Mouse (Mus musculus): Measurements from ENCODE around the gene P2rx1. TPM values are rescaled to one million over a fixed set of nuclear protein-coding genes. Genes with fewer than 3 reads are reported as not detected.
A peak's percentile ranks its signal among the peaks of the same experiment; 100 is the strongest.

P2rx1 gene
- polyA plus RNA-seq, 1 experiment from 2014 or later: 1.3 TPM

DNA sequence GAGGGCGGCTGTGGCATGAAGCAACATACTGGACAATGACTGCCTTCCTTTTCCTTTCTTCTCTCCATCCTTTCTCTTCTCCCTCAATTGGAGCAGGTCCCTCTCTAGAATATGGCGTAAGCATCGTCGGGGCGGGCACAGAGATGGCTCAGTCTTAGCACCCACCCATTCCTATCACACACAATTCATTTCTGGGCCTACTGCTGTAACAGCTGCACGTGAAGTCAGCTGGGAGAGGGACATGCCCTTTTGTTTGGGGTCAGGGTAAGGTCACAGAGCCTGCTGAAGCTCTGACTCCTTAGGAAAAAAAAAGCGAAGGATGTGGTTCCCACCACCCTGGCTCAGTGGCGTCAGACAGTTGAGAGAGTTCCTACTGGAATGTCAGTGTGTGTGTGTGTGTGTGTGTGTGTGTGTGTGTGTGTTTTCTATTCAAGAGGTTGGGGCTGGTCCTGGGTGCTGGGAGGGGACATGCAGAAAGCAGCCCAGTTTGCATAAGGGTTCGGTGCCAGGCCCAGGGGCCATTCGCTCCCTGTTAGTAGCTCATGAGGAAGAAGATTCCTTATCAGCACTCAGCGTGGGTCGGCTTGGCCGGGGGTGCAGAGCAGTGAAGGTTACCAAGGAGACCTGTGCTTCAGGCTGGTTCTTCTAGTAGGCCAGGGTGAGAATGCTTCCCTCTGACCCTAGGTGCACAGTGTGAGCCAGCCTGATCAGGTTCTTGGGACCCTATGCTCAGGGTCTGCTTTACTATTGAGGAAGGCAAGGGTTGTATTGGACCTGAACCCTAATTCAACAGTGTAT is 1.2 kb upstream of the P2rx1 start:
- H3K4me2 ChIP-seq: no peak overlapping the region
- no peak overlapping the region for H3K4me3 ChIP-seq (ENCODE audit: low read depth, low read length)
- H3K9me3 ChIP-seq (ENCODE audit: control insufficient read depth, low read length): no peaks in the 10 kb centered on the region
- H3K4me1 ChIP-seq (ENCODE audit: control insufficient read depth, insufficient read depth, low read length): no peaks in the 10 kb centered on the region
- H3K36me3 ChIP-seq (ENCODE audit: control insufficient read depth, insufficient read depth, low read length): no peaks in the 10 kb centered on the region
- H3K9ac ChIP-seq (ENCODE audit: low read length): no peak overlapping the region
- no peaks in the 10 kb centered on the region for H3K27me3 ChIP-seq (ENCODE audit: control insufficient read depth, insufficient read depth, low read length)
- 75% methylated on average over 13 of the region's 13 CpGs for WGBS
- DNase-seq (ENCODE audit: low spot score, missing footprints) (no peak), ATAC-seq (ENCODE audit: low FRiP score) (no peak)
- no peak overlapping the region for H3K27ac ChIP-seq (ENCODE audit: low read depth, low read length)

- no peak overlapping the region for H3K9ac ChIP-seq (ENCODE audit: low read length)
- H3K4me2 ChIP-seq: no peak overlapping the region
- 17% methylated on average over 6 of the region's 6 CpGs for WGBS
- H3K4me1 ChIP-seq (ENCODE audit: control insufficient read depth, insufficient read depth, low read length): no peaks in the 10 kb centered on the region
- ATAC-seq (ENCODE audit: low FRiP score) (no peak), DNase-seq (ENCODE audit: low spot score, missing footprints) (no peak)
- no peak overlapping the region for H3K27ac ChIP-seq (ENCODE audit: low read depth, low read length)
- no peaks in the 10 kb centered on the region for H3K27me3 ChIP-seq (ENCODE audit: control insufficient read depth, insufficient read depth, low read length)
- no peaks in the 10 kb centered on the region for H3K9me3 ChIP-seq (ENCODE audit: control insufficient read depth, low read length)
- H3K4me3 ChIP-seq (ENCODE audit: low read depth, low read length): no peak overlapping the region
- no peaks in the 10 kb centered on the region for H3K36me3 ChIP-seq (ENCODE audit: control insufficient read depth, insufficient read depth, low read length)
Measured at GRCm38 (mm10) chr11:73001029-73001428, 2.1 kb downstream of the P2rx1 start.

- H3K9ac ChIP-seq (ENCODE audit: low read length): no peak overlapping the region
Measured at GRCm38 (mm10) chr11:73006377-73006776, 7.5 kb downstream of the P2rx1 start.

GRCm38 (mm10) chr11:73007113-73007512 is 8.2 kb downstream of the P2rx1 start:
- Histone ChIP-seq H3K9me3 (ENCODE audit: control insufficient read depth, low read length) (no peaks in the 10 kb centered on the region), H3K4me2 (no peak overlapping the region), H3K36me3 (ENCODE audit: control insufficient read depth, insufficient read depth, low read length) (no peaks in the 10 kb centered on the region), H3K4me3 (ENCODE audit: low read depth, low read length) (no peak overlapping the region), H3K27ac (ENCODE audit: low read depth, low read length) (no peak overlapping the region), H3K27me3 (ENCODE audit: control insufficient read depth, insufficient read depth, low read length) (no peaks in the 10 kb centered on the region), H3K4me1 (ENCODE audit: control insufficient read depth, insufficient read depth, low read length) (no peaks in the 10 kb centered on the region), H3K9ac (ENCODE audit: low read length) (no peak overlapping the region)
- DNase-seq (ENCODE audit: low spot score, missing footprints) (peak; percentile 33), ATAC-seq (ENCODE audit: low FRiP score) (no peak)
- 93% methylated on average over 3 of the region's 3 CpGs for WGBS

More at GRCm38 (mm10) chr11:73006377-73006776, 7.5 kb downstream of the P2rx1 start:
- ATAC-seq (ENCODE audit: low FRiP score): peak; percentile 79
- no peaks in the 10 kb centered on the region for H3K27me3 ChIP-seq (ENCODE audit: control insufficient read depth, insufficient read depth, low read length)
- DNase-seq (ENCODE audit: low spot score, missing footprints): peak; percentile 92
- H3K4me1 ChIP-seq (ENCODE audit: control insufficient read depth, insufficient read depth, low read length): no peaks in the 10 kb centered on the region
- H3K27ac ChIP-seq (ENCODE audit: low read depth, low read length): no peak overlapping the region
- no peaks in the 10 kb centered on the region for H3K36me3 ChIP-seq (ENCODE audit: control insufficient read depth, insufficient read depth, low read length)
- no peak overlapping the region for H3K4me2 ChIP-seq
- WGBS: 2% methylated on average over 2 of the region's 2 CpGs
- no peak overlapping the region for H3K4me3 ChIP-seq (ENCODE audit: low read depth, low read length)
- H3K9me3 ChIP-seq (ENCODE audit: control insufficient read depth, low read length): no peaks in the 10 kb centered on the region

GRCm38 (mm10) chr11:73007698-73008481 is 9.0 kb downstream of the P2rx1 start:
- no peak for ATAC-seq (ENCODE audit: low FRiP score)
- no peak overlapping the region for H3K4me2 ChIP-seq
- WGBS: 70% methylated on average over 11 of the region's 11 CpGs

GRCm38 (mm10) chr11:73008826-73009225 is 9.9 kb downstream of the P2rx1 start:
- DNase-seq (ENCODE audit: low spot score, missing footprints) (no peak), ATAC-seq (ENCODE audit: low FRiP score) (no peak)
- H3K4me2 ChIP-seq: no peak overlapping the region
- H3K36me3 ChIP-seq (ENCODE audit: control insufficient read depth, insufficient read depth, low read length): no peaks in the 10 kb centered on the region
- H3K9me3 ChIP-seq (ENCODE audit: control insufficient read depth, low read length): no peaks in the 10 kb centered on the region
- H3K27ac ChIP-seq (ENCODE audit: low read depth, low read length): no peak overlapping the region
- no peak overlapping the region for H3K4me3 ChIP-seq (ENCODE audit: low read depth, low read length)
- 74% methylated on average over 2 of the region's 2 CpGs for WGBS
- H3K27me3 ChIP-seq (ENCODE audit: control insufficient read depth, insufficient read depth, low read length): no peaks in the 10 kb centered on the region
- no peaks in the 10 kb centered on the region for H3K4me1 ChIP-seq (ENCODE audit: control insufficient read depth, insufficient read depth, low read length)
- no peak overlapping the region for H3K9ac ChIP-seq (ENCODE audit: low read length)

More at GRCm38 (mm10) chr11:73007698-73008481, 9.0 kb downstream of the P2rx1 start:
- Histone ChIP-seq H3K4me3 (ENCODE audit: low read depth, low read length) (no peak overlapping the region), H3K27me3 (ENCODE audit: control insufficient read depth, insufficient read depth, low read length) (no peaks in the 10 kb centered on the region), H3K9me3 (ENCODE audit: control insufficient read depth, low read length) (no peaks in the 10 kb centered on the region), H3K9ac (ENCODE audit: low read length) (no peak overlapping the region), H3K4me1 (ENCODE audit: control insufficient read depth, insufficient read depth, low read length) (no peaks in the 10 kb centered on the region), H3K27ac (ENCODE audit: low read depth, low read length) (no peak overlapping the region), H3K36me3 (ENCODE audit: control insufficient read depth, insufficient read depth, low read length) (no peaks in the 10 kb centered on the region)
- DNase-seq (ENCODE audit: low spot score, missing footprints): peak; percentile 62

DNA sequence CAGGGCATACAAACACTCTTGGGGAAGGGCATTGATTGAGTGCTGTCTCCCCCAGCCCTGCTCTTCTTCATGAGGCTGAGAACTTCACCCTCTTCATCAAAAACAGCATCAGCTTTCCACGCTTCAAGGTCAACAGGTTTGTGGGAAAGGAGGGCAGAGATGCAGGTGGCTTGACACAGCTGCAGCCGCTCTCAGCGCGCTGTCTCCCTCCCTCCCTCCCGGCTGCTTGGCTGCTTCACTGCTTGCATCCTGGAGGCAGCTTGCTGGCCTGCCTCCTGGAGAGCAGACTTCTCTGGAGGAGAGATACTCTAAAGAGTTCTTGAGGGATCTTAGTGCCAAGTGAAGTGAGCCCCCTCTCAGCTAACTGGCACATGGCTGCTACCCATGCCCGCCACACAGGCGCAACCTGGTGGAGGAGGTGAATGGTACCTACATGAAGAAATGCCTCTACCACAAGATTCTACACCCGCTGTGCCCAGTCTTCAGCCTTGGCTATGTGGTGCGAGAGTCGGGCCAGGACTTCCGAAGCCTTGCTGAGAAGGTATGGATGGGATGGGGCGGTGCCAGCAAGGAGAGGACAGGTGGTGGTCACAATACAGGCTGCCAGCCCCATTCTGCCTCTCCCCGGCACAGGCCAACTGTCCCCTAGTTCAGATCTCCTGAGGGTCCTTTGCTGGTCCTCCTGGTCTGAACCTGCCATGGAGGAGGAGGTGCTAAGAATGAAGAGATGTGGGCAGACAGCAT is 10.8 kb downstream of the P2rx1 start:
- H3K9ac ChIP-seq (ENCODE audit: low read length): no peak overlapping the region
- no peak overlapping the region for H3K27ac ChIP-seq (ENCODE audit: low read depth, low read length)
- ATAC-seq (ENCODE audit: low FRiP score): no peak
- no peak overlapping the region for H3K4me2 ChIP-seq
- DNase-seq (ENCODE audit: low spot score, missing footprints): no peak
- WGBS: 58% methylated on average over 13 of the region's 13 CpGs
- no peaks in the 10 kb centered on the region for H3K36me3 ChIP-seq (ENCODE audit: control insufficient read depth, insufficient read depth, low read length)
- H3K27me3 ChIP-seq (ENCODE audit: control insufficient read depth, insufficient read depth, low read length): no peaks in the 10 kb centered on the region
- no peaks in the 10 kb centered on the region for H3K9me3 ChIP-seq (ENCODE audit: control insufficient read depth, low read length)
- no peak overlapping the region for H3K4me3 ChIP-seq (ENCODE audit: low read depth, low read length)
- no peaks in the 10 kb centered on the region for H3K4me1 ChIP-seq (ENCODE audit: control insufficient read depth, insufficient read depth, low read length)

DNA sequence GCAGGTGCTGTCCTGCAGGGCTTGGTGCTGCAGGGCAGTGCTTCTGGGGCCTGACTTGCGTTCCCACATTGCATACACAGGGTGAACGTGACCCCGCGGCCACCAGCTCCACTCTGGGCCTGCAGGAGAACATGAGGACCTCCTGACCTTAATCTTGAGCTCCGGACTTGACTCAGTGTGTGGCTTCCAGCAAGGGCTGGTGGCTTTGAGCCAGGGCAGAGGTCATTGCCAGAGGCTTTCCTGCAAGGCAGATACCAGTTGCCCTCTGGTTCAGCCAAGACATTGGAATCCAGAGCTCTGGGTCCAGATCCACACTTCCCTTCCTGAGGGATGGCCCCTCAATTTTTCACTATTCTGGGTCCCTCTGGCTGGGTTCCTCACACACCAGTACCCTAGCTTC is 15.1 kb downstream of the P2rx1 start:
- Histone ChIP-seq H3K36me3 (ENCODE audit: control insufficient read depth, insufficient read depth, low read length) (no peaks in the 10 kb centered on the region), H3K27ac (ENCODE audit: low read depth, low read length) (no peak overlapping the region), H3K4me2 (no peak overlapping the region), H3K9ac (ENCODE audit: low read length) (no peak overlapping the region), H3K4me3 (ENCODE audit: low read depth, low read length) (no peak overlapping the region), H3K4me1 (ENCODE audit: control insufficient read depth, insufficient read depth, low read length) (no peaks in the 10 kb centered on the region; the same call in 1 of the 2 replicates), H3K9me3 (ENCODE audit: control insufficient read depth, low read length) (no peaks in the 10 kb centered on the region), H3K27me3 (ENCODE audit: control insufficient read depth, insufficient read depth, low read length) (peaks cover 2% of the 10 kb centered on the region; the same call in 1 of the 2 replicates)
- ATAC-seq (ENCODE audit: low FRiP score) (no peak), DNase-seq (ENCODE audit: low spot score, missing footprints) (no peak)
- 67% methylated on average over 5 of the region's 5 CpGs for WGBS

All from midbrain, embryonic 11.5 days (tissue).